Mouse (Mus musculus): ENCODE data around the gene Rbm20. TPM values are rescaled to one million over a fixed set of nuclear protein-coding genes. Genes with fewer than 3 reads are reported as not detected.
"Not testable (repeated sequence)": the region's sequence is repeated elsewhere in the genome, so short reads cannot be mapped to it uniquely, and the experiment has no call there.

Rbm20 gene
- total RNA-seq (2014; fragmentation: Nextera tagmentation) (0.22 and 1.2 TPM in 2 replicates), total RNA-seq (2017) (0.27 and 0.38 TPM in 2 replicates)

DNA sequence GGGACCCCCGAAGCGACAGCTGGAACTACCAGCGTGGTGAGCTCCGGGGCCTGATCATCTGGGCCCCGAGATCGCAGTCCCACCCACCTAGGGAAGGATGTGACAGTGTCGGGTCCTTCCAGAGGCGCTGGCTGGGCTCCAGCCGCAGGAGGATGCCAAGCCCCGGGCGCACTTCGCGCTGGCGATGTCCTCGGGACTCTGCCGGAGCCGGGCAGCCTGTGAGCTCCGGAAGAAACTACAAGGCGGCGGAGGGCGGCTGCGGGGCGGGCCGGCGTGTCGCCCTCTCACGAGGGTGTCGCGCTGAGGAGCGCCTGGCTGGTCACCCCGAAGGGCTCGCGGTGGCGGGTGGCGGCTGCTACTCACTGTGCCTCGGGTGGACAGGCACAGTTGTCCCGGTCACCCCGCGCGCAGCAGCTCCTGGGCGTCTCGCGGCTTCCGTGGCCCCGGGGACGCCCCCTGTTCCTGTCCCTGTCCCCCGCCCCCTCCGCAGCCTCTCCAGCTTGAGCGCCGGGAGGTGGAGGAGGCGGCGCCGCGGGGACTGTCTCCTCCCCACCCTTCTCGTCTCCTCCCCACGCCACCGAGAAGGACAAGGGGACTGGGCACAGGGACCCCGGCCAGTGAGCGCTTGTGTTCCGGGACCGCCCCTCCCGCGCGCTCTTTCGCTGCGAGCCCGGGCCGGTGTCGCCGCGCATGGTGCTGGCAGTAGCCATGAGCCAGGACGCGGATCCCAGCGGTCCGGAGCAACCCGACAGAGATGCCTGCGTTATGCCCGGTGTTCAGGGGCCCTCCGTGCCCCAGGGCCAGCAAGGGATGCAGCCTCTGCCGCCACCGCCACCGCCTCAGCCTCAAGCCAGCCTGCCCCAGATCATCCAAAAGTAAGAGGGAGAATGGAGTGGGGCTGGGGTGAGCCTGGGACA is at the start of gene Rbm20:
Gene Rbm20 (plus strand): TSS at position 589 of the 917 bp plus-strand sequence.
- peak; percentile 37; the same call in 1 of the 2 replicates for ATAC-seq (replicated peaks; ENCODE audit: low FRiP score, low TSS enrichment, poor library complexity, severe bottlenecking)

DNA sequence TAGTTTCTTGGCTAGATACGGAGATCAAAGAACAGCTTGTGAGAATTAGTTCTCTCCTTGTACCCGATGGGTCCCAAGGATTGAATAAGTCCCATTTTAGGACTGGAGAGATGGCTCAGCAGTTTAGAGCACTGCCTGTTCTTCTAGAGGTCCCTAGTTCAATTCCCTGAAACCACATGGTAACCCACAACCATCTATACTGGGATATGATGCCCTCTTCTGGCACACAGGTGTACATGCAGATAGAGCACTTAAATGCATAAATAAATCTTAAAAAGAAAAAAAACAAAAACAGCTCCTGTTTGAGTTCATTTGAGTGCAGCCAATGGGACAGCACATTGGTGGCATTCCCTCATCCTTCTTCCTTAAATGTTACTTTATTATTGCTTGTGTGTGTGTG is 39.1 kb upstream of the Rbm20 start:
- ATAC-seq (replicated peaks; ENCODE audit: low FRiP score, low TSS enrichment, poor library complexity, severe bottlenecking) = 0 out of 2 replicates have a peak, but pooled peaks have one; percentile 50

- ATAC-seq (replicated peaks; ENCODE audit: low FRiP score, low TSS enrichment, poor library complexity, severe bottlenecking) = no peak
These were observed 38.4 kb upstream of the Rbm20 start for GRCm38 (mm10) chr19:53638727-53639126.

- no peak for ATAC-seq (replicated peaks; ENCODE audit: low FRiP score, low TSS enrichment, poor library complexity, severe bottlenecking)
These were observed 33.0 kb upstream of the Rbm20 start for GRCm38 (mm10) chr19:53644020-53644595.

GRCm38 (mm10) chr19:53647301-53647700 is 29.8 kb upstream of the Rbm20 start:
- ATAC-seq (replicated peaks; ENCODE audit: low FRiP score, low TSS enrichment, poor library complexity, severe bottlenecking) = no peak

DNA sequence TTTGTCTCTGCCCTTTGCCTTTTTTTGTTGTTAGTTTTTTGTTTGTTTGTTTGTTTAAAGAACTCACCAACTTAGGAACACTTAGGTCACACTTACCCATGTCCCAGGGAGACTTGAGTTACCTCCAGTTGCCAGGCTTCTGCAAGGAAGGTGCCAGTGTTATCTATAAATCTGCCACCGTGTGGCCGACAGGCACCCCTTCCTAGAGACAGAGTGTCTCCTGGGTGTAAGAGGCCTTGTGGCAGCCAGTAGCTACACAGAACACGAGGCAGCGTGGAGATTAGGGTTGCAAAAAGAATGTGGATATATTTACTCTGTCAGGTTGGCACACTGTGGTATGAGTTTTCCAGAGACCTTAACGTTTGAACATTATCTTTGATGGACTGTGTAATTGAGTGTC is 29.1 kb upstream of the Rbm20 start:
- peak; percentile 53; the same call in 1 of the 2 replicates for ATAC-seq (replicated peaks; ENCODE audit: low FRiP score, low TSS enrichment, poor library complexity, severe bottlenecking)

DNA sequence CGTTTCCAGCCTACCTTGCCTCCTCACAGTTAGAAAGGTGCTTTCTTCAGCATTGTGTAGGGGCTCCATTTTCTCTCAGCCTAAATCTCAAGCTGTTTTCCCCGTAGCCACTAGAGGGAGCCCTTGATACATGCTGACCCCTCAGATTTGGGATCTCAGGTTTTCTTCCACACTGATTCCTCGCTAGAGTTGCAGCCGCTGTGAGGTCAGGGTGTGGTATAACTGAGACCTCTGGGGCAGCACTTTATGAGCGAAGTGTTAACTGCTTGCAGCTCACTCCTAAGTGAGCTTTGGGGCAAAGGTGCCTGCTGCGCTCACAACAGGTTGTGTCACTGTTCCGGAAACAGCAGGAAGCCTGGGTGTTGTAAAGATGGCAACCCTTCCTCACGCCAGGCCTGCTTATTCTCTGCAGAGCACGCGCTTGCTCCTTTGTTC is 28.3 kb upstream of the Rbm20 start:
- ATAC-seq (replicated peaks; ENCODE audit: low FRiP score, low TSS enrichment, poor library complexity, severe bottlenecking) = peak; percentile 42

DNA sequence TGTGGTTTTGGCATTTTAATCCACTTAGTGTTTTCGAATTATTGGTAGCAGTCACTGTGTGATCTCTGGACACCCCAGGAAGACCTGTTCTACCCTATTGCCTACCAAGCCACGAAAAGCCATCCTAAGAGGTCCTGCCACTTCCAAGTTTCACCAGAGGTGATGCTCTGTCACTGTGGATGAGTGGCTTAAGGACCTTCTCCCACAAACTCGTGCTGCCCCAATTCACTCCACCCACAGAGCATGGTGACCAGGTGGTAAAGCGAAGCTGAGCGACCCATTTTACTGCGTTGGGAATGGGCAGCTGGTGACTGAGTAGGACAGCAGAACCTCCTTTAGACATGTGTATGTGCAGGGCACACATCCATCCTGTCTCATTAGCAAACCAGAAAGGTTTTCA is 27.7 kb upstream of the Rbm20 start:
- ATAC-seq (replicated peaks; ENCODE audit: low FRiP score, low TSS enrichment, poor library complexity, severe bottlenecking) = no peak

GRCm38 (mm10) chr19:53649802-53650201 is 27.3 kb upstream of the Rbm20 start:
- ATAC-seq (replicated peaks; ENCODE audit: low FRiP score, low TSS enrichment, poor library complexity, severe bottlenecking) = no peak

- ATAC-seq (replicated peaks; ENCODE audit: low FRiP score, low TSS enrichment, poor library complexity, severe bottlenecking) = no peak
These were observed 26.2 kb upstream of the Rbm20 start for GRCm38 (mm10) chr19:53650921-53651320.

- no peak for ATAC-seq (replicated peaks; ENCODE audit: low FRiP score, low TSS enrichment, poor library complexity, severe bottlenecking)
These were observed 24.8 kb upstream of the Rbm20 start for GRCm38 (mm10) chr19:53652267-53652666.

GRCm38 (mm10) chr19:53653624-53654467 is 23.3 kb upstream of the Rbm20 start:
- no peak for ATAC-seq (replicated peaks; ENCODE audit: low FRiP score, low TSS enrichment, poor library complexity, severe bottlenecking)

GRCm38 (mm10) chr19:53656443-53656842 is 20.7 kb upstream of the Rbm20 start:
- ATAC-seq (replicated peaks; ENCODE audit: low FRiP score, low TSS enrichment, poor library complexity, severe bottlenecking) = not testable (repeated sequence)

DNA sequence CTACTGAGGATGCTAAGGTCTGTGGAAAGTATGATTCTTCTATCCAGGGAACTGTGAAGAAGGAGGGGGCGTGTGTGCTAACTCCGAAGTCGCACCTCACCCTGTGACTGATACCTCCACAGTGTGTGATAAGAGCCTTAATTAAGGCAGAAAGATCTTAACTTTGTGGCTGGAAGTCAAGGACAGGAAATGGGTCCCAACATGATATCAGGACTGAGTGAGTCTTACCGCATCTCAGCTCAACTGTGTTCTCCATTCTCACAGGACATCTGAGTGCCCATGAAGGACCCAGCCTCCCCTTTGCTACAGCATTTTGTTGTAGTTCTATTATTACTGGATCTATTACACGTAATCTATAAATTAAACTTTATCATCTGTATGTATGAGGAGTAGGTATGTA is 19.7 kb upstream of the Rbm20 start:
- ATAC-seq (replicated peaks; ENCODE audit: low FRiP score, low TSS enrichment, poor library complexity, severe bottlenecking) = no peak

DNA sequence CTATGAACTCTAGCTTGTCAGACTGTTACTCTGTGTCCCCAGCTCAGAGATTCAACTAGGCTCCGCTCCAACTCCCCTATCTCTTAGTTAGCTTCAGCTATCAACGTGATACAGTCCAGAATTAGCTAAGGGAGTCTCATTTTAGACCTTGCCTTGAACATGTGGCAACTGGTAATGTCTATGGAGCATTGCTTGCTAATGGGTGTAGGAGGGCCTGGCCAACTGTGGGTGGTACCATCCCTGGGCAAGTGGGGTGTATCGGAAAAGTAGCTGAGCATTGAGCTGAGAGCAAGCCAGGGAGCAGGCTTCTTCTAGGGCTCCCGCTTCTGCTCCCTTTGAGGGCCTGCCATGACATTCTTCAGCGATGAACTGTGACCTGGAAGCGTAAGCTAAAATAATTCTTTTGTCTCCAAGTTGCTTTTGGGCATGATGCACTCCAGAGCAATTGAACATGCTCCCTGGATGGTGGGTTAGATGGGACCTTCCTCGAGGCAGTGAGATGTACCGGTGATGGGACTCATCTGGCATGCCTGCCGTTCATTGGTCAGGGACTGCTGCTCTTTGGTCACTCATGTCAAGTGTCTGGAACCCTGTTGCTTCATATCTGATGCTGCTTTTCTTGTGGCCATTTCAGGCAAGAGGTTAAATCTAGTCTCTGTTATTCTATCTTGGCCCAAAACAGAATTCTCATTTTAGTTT is 16.2 kb upstream of the Rbm20 start:
- no peak for ATAC-seq (replicated peaks; ENCODE audit: low FRiP score, low TSS enrichment, poor library complexity, severe bottlenecking)

GRCm38 (mm10) chr19:53661938-53662722 is 15.0 kb upstream of the Rbm20 start:
- ATAC-seq (replicated peaks; ENCODE audit: low FRiP score, low TSS enrichment, poor library complexity, severe bottlenecking) = no peak

GRCm38 (mm10) chr19:53664831-53665230 is 12.3 kb upstream of the Rbm20 start:
- ATAC-seq (replicated peaks; ENCODE audit: low FRiP score, low TSS enrichment, poor library complexity, severe bottlenecking) = no peak

- ATAC-seq (replicated peaks; ENCODE audit: low FRiP score, low TSS enrichment, poor library complexity, severe bottlenecking) = no peak
These were observed 11.7 kb upstream of the Rbm20 start for GRCm38 (mm10) chr19:53665391-53665790.

Measured in megakaryocyte-erythroid progenitor cell, adult 5-6 weeks (primary cell).